Mouse (Mus musculus): Measurements from ENCODE around the gene Fyn.

- TF ChIP-seq CTCF (IDR thresholded peaks at IDR 0.05; ENCODE audit: borderline replicate concordance, control insufficient read depth, extremely low read depth, insufficient read depth, low read length, poor library complexity) = no peak
- no peak for TF ChIP-seq POLR2A (IDR thresholded peaks at IDR 0.05; ENCODE audit: control insufficient read depth, extremely low read depth, insufficient read depth, low read length, poor library complexity)
Measured at GRCm38 (mm10) chr10:39542535-39543257, 174.0 kb downstream of the Fyn start.
